Mouse (Mus musculus) lung, adult 2 months (tissue): ENCODE results near the gene Serpinb6b. TPM values are rescaled to one million over a fixed set of nuclear protein-coding genes. Genes with fewer than 3 reads are reported as not detected.

Source experiments
- DNase-seq: peaks from one replicate; pipeline ENCODE4 v3.0.0; 2022
- H3K4me1 ChIP-seq: fragments of 200-500 bp; 2 replicates; pipeline ENCODE4 v1.6.1; 2011; ENCODE audit warnings: low read length; ENCODE audit not compliant: control insufficient read depth, insufficient read depth
- H3K4me3 ChIP-seq: fragments of 200-500 bp; replicated peaks from 2 replicates; pipeline ENCODE3; 2011; ENCODE audit warnings: low read depth, mild to moderate bottlenecking, control low read depth, low read length; ENCODE audit errors: extremely low read depth
- CTCF ChIP-seq: fragments of 200-500 bp; IDR thresholded peaks from 2 replicates; pipeline ENCODE4 v1.5.1; 2011; ENCODE audit warnings: mild to moderate bottlenecking, low read length, control low read depth; ENCODE audit not compliant: insufficient read depth
- POLR2A ChIP-seq: fragments of 200-500 bp; IDR thresholded peaks from 2 replicates; pipeline ENCODE4 v1.6.1; 2011; ENCODE audit warnings: low read depth, mild to moderate bottlenecking, control low read depth, low read length, borderline replicate concordance; ENCODE audit errors: extremely low read depth
- WGBS: fragments of 180-500 bp; shearing (Covaris S2); methylation state at CpG from one replicate; pipeline ENCODE4 v1.1.7; 2018; 5-methylcytosine and 5-hydroxymethylcytosine counted together
- polyA plus RNA-seq: library from polyadenylated mRNA; depleted of rRNA; stranded (reverse); fragments of >200 nt; gene quantifications from 2 replicates; pipeline ENCODE4 v1.2.3, GENCODE M21; 2012; rRNA removed

Gene Serpinb6b
- polyA plus RNA-seq, 1 experiment: 32.4 TPM

GRCm38 (mm10) chr13:33027244-33027643, 62.2 kb downstream of the Serpinb6b start, which contains the start of gene Serpinb9b:
Gene Serpinb9b, plus strand, starts transcription at chr13:33027416.
- 60% methylated on average over 2 of the region's 2 CpGs for WGBS
- H3K4me1 ChIP-seq: no peaks in the 10 kb centered on the region
- no peak for DNase-seq
- no peak within 1 kb of the TSS for H3K4me3 ChIP-seq
- no peak for TF ChIP-seq POLR2A

GRCm38 (mm10) chr13:33028146-33028545, 63.1 kb downstream of the Serpinb6b start:
- Histone ChIP-seq H3K4me1 (no peaks in the 10 kb centered on the region), H3K4me3 (no peak overlapping the region)
- WGBS: 33% methylated on average over 2 of the region's 2 CpGs
- TF ChIP-seq CTCF (no peak), POLR2A (no peak)
- no peak for DNase-seq

GRCm38 (mm10) chr13:33028550-33028949, 63.5 kb downstream of the Serpinb6b start:
- WGBS: 60% methylated on average over 2 of the region's 2 CpGs
- Histone ChIP-seq H3K4me3 (no peak overlapping the region), H3K4me1 (no peaks in the 10 kb centered on the region)
- DNase-seq: no peak
- TF ChIP-seq POLR2A (no peak), CTCF (no peak)

Other genes starting within 250 kb of the Serpinb6b start
- 0.77 and 4.1 TPM in 2 replicates for gene Mylk4, start 181.3 kb upstream of the Serpinb6b start, polyA plus RNA-seq
- gene Wrnip1, start 163.2 kb upstream of the Serpinb6b start, polyA plus RNA-seq: 29.0 and 36.0 TPM in 2 replicates
- not detected in 2 replicates for gene D930007J09Rik, start 162.4 kb upstream of the Serpinb6b start, polyA plus RNA-seq
- gene Serpinb1a, start 114.0 kb upstream of the Serpinb6b start, polyA plus RNA-seq: 5.6 and 14.9 TPM in 2 replicates
- not detected in 2 replicates for gene Serpinb1c, start 67.0 kb upstream of the Serpinb6b start, polyA plus RNA-seq
- gene Serpinb9, start 38.0 kb downstream of the Serpinb6b start, polyA plus RNA-seq: 17.4 and 29.1 TPM in 2 replicates
- gene Serpinb9b, start 62.2 kb downstream of the Serpinb6b start, polyA plus RNA-seq: 0.21 and 0.32 TPM in 2 replicates
- gene Serpinb1b, start 113.4 kb downstream of the Serpinb6b start, polyA plus RNA-seq: 0.12 and 0.44 TPM in 2 replicates
- not detected in 2 replicates for gene Serpinb9c, start 194.5 kb downstream of the Serpinb6b start, polyA plus RNA-seq
- gene Serpinb9d, start 227.8 kb downstream of the Serpinb6b start, polyA plus RNA-seq: not detected in 2 replicates